Mouse (Mus musculus) olfactory bulb, adult 2 months (tissue): Measurements from ENCODE around the gene Slc5a10.

Source experiments
- CTCF ChIP-seq: fragments of 200-500 bp; IDR thresholded peaks from 2 replicates; pipeline ENCODE4 v1.5.1; 2012; ENCODE audit warnings: low read depth, mild to moderate bottlenecking, low read length, moderate library complexity; ENCODE audit not compliant: insufficient read depth
- POLR2A ChIP-seq: fragments of 200-500 bp; IDR thresholded peaks from 2 replicates; pipeline ENCODE4 v1.6.1; 2012; ENCODE audit warnings: mild to moderate bottlenecking, low read depth, low read length, moderate library complexity; ENCODE audit not compliant: insufficient read depth

DNA sequence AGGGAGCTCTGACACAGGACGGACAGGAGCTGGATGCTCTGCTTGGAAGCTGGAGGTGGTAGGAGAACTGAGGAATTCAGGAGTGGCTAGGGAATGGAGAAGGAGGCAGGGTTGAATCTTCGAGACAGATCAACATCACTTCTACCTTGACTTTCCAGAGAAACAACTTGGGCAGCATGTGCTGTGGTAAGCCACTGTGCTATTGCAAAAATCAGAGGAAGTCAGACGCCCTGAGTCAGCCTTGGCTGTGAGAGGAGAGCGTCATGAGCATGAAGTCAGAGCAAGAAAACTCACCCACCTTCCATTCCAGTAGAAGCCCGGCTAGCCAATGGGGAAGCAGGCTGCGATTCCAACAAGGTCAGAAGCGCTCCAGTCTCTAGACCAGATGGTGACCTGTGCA is 78.5 kb downstream of the Slc5a10 start:
- no peak for TF ChIP-seq CTCF
- no peak for TF ChIP-seq POLR2A
